Mouse (Mus musculus) megakaryocyte, adult 5-6 weeks (primary cell): ENCODE results near the gene Zfp961. TPM values are rescaled to one million over a fixed set of nuclear protein-coding genes. Genes with fewer than 3 reads are reported as not detected.
"Not testable (repeated sequence)": the region's sequence is repeated elsewhere in the genome, so short reads cannot be mapped to it uniquely, and the experiment has no call there.

Experiments
- ATAC-seq: 2 replicates; pipeline ENCODE4 v1.8.0; 2016; ENCODE audit warnings: mild to moderate bottlenecking, inconsistent platforms; ENCODE audit not compliant: poor library complexity, severe bottlenecking
- total RNA-seq, 2 experiments: library from RNA; stranded (forward) in 1 of 2; stranded (reverse) in 1 of 2; fragments of 153-499, 151-499 nt in 1 of 2; fragments of 221-1000, 200-1000 nt in 1 of 2; gene quantifications; 2 replicates each; pipeline versions ENCODE4 v1.2.3 to v1.2.4; 2015 to 2017

Gene Zfp961
- total RNA-seq, 2 experiments from 2014 or later, result 23.1 to 34.4 TPM

GRCm38 (mm10) chr8:72013506-72014228 lies 62.8 kb downstream of the Zfp961 start:
- ATAC-seq, result not testable (repeated sequence)

- ATAC-seq, result peak; percentile 100
These were observed 66.5 kb downstream of the Zfp961 start for GRCm38 (mm10) chr8:72017339-72017738.

GRCm38 (mm10) chr8:72018141-72018540 lies 67.3 kb downstream of the Zfp961 start:
- ATAC-seq, result no peak

- ATAC-seq, result not testable (repeated sequence)
These were observed 68.2 kb downstream of the Zfp961 start for GRCm38 (mm10) chr8:72019022-72019421.

- ATAC-seq, result no peak
These were observed 69.0 kb downstream of the Zfp961 start for GRCm38 (mm10) chr8:72019816-72020215.

- not testable (repeated sequence) for ATAC-seq
These were observed 74.0 kb downstream of the Zfp961 start for GRCm38 (mm10) chr8:72024886-72025285.

DNA sequence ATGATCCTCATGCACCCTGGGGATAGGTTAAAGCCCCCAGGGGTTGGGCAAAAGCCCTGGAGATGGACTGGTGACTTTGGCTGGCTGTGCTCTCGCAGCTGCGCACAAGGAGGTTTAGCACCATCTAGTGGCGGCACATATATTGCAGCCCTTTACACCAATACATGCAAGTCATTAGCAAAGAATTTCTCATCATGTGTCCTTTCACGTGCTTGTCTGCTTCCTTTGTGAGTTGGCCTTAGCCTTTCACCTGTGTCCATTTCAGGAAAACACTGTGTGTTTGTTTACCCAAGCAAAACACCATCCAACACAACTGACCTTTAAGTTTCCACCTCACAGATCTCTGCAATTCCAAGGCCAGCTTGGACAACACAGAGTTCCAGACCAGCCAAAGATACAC lies 82.1 kb downstream of the Zfp961 start:
- peak; percentile 84 for ATAC-seq

GRCm38 (mm10) chr8:72040918-72041317 lies 90.1 kb downstream of the Zfp961 start, which contains the start of gene Olfr372:
Gene Olfr372 (plus strand): TSS chr8:72041218.
- not testable (repeated sequence) for ATAC-seq

GRCm38 (mm10) chr8:72042493-72042892 lies 91.7 kb downstream of the Zfp961 start:
- ATAC-seq, result peak; percentile 88

Other genes starting within 250 kb of the Zfp961 start
- 0.36 and 0.89 TPM in 2 replicates for gene B3gnt3, start 249.2 kb upstream of the Zfp961 start, total RNA-seq (2015)
- gene B3gnt3, start 249.2 kb upstream of the Zfp961 start, total RNA-seq (2017), result 0.18 TPM in 1 of 2 replicates, not detected in the other
- 28.4 and 30.9 TPM in 2 replicates for gene Fcho1, start 225.3 kb upstream of the Zfp961 start, total RNA-seq (2015)
- gene Fcho1, start 225.3 kb upstream of the Zfp961 start, total RNA-seq (2017), result 39.6 and 41.2 TPM in 2 replicates
- gene Zfp709, start 69.0 kb upstream of the Zfp961 start, total RNA-seq (2015), result 9.7 and 12.4 TPM in 2 replicates
- gene Zfp709, start 69.0 kb upstream of the Zfp961 start, total RNA-seq (2017), result 11.7 and 17.1 TPM in 2 replicates
- 2.9 and 4.6 TPM in 2 replicates for gene Zfp882, start 42.4 kb upstream of the Zfp961 start, total RNA-seq (2015)
- gene Zfp882, start 42.4 kb upstream of the Zfp961 start, total RNA-seq (2017), result 2.1 and 5.1 TPM in 2 replicates
- 17.7 and 22.3 TPM in 2 replicates for gene Zfp617, start 42.4 kb upstream of the Zfp961 start, total RNA-seq (2015)
- gene Zfp617, start 42.4 kb upstream of the Zfp961 start, total RNA-seq (2017), result 14.8 and 16.0 TPM in 2 replicates
- 107 and 114 TPM in 2 replicates for gene Cyp4f18, start 58.6 kb downstream of the Zfp961 start, total RNA-seq (2015)
- gene Cyp4f18, start 58.6 kb downstream of the Zfp961 start, total RNA-seq (2017), result 65.9 and 74.6 TPM in 2 replicates
- gene Olfr372, start 90.2 kb downstream of the Zfp961 start, total RNA-seq (2015), result not detected in 2 replicates
- gene Olfr372, start 90.2 kb downstream of the Zfp961 start, total RNA-seq (2017), result 0.18 and 0.37 TPM in 2 replicates
- not detected in 2 replicates for gene Olfr373, start 132.1 kb downstream of the Zfp961 start, total RNA-seq (2015)
- not detected in 2 replicates for gene Olfr373, start 132.1 kb downstream of the Zfp961 start, total RNA-seq (2017)
- not detected in 2 replicates for gene Olfr374, start 156.0 kb downstream of the Zfp961 start, total RNA-seq (2015)
- gene Olfr374, start 156.0 kb downstream of the Zfp961 start, total RNA-seq (2017), result not detected in 2 replicates
- gene Tpm4, start 183.9 kb downstream of the Zfp961 start, total RNA-seq (2015), result 301 and 308 TPM in 2 replicates
- gene Tpm4, start 183.9 kb downstream of the Zfp961 start, total RNA-seq (2017), result 515 and 545 TPM in 2 replicates
- 63.8 and 66.5 TPM in 2 replicates for gene Rab8a, start 210.2 kb downstream of the Zfp961 start, total RNA-seq (2015)
- gene Rab8a, start 210.2 kb downstream of the Zfp961 start, total RNA-seq (2017), result 436 and 580 TPM in 2 replicates
- gene Hsh2d, start 238.6 kb downstream of the Zfp961 start, total RNA-seq (2015), result 8.3 and 12.3 TPM in 2 replicates
- 6.7 and 6.9 TPM in 2 replicates for gene Hsh2d, start 238.6 kb downstream of the Zfp961 start, total RNA-seq (2017)